Mouse (Mus musculus): ENCODE measurements around the gene Tmem238l. TPM values are rescaled to one million over a fixed set of nuclear protein-coding genes. Genes with fewer than 3 reads are reported as not detected.
A peak's percentile ranks its signal among the peaks of the same experiment; 100 is the strongest.

Tmem238l gene
- total RNA-seq, 1 experiment: not detected

DNA sequence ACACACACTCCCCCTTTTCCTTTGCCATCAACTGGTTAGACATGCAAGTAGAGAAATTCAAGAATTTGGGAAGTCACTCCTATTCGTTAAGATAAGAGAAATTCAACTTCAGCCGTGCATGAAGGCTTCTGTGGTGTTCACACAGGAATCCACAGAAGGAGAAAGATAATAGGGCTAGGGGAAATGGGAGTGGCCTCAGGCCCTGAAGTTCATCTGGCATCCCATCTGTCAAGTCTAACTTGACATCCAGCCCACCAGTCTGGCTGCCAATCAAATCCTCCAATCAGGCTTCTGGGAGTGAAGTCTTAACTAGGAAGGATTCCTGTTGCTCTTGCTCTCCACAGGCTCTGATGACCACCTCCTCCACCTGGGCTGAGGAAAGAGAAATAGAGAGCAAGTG, 46.5 kb downstream of the Tmem238l start:
- peaks cover 0 to 2% of the 10 kb centered on the region in 2 experiments; a peak in 1 of 4 replicates for H3K4me1 ChIP-seq (ENCODE audit: control insufficient read depth in 2 of 2, insufficient read depth in 2 of 2, low read length in 2 of 2, poor library complexity in 1 of 2)
- H3K4me3 ChIP-seq (ENCODE audit: insufficient read depth in 1 of 2, low read depth in 1 of 2, low read length in 2 of 2, poor library complexity in 1 of 2, severe bottlenecking in 1 of 2): no peak overlapping the region
- in situ Hi-C loops (cut with MboI; ENCODE audit: low sequenced_read_pairs in 2 of 2, unreplicated experiment in 2 of 2): no loop called here
- no peak overlapping the region for H3K27ac ChIP-seq (ENCODE audit: insufficient read depth, low read depth, low read length, poor library complexity, severe bottlenecking)
- H3K9ac ChIP-seq (ENCODE audit: insufficient read depth, low read depth, low read length, poor library complexity, severe bottlenecking): no peak overlapping the region
- no peak for DNase-seq (ENCODE audit: low read depth, low spot score)
- no peak for TF ChIP-seq ZNF384 (IDR thresholded peaks at IDR 0.05; ENCODE audit: low read depth, low read length)
- 0 out of 2 replicates have a peak, but pooled peaks cover 2% of the 10 kb centered on the region for H3K9me3 ChIP-seq (ENCODE audit: control insufficient read depth, insufficient read depth, low read depth, low read length)
- no peaks in the 10 kb centered on the region for H3K36me3 ChIP-seq (ENCODE audit: control insufficient read depth, insufficient read depth, low read length, poor library complexity, severe bottlenecking)

DNA sequence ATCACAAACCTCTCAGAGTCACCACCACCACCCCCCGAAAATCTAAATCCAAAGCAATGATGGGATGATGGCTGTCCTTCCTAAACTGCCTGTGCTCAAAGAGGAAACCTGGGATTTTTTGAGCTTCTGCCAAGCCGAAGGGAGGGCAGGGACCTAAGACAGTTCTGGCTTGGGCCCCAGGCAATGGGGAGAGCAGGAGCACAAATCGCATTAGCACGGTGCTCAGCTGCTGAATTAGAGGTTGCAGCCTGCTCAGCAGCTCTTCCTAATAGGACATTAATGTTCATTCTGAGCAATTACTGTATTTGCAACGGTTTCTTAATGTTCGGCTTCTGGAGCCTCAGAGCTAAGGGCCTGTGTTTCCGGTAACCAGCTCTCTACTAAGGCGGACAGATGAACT, 51.5 kb downstream of the Tmem238l start:
- no peak overlapping the region; the same call in 1 of the 2 replicates for H3K9ac ChIP-seq (ENCODE audit: insufficient read depth, low read depth, low read length, poor library complexity, severe bottlenecking)
- 0 out of 2 replicates have a peak, but pooled peaks cover 2% of the 10 kb centered on the region for H3K9me3 ChIP-seq (ENCODE audit: control insufficient read depth, insufficient read depth, low read depth, low read length)
- peaks cover 22 to 24% of the 10 kb centered on the region in 2 experiments for H3K4me1 ChIP-seq (ENCODE audit: control insufficient read depth in 2 of 2, insufficient read depth in 2 of 2, low read length in 2 of 2, poor library complexity in 1 of 2)
- no peak overlapping the region for H3K27ac ChIP-seq (ENCODE audit: insufficient read depth, low read depth, low read length, poor library complexity, severe bottlenecking)
- in situ Hi-C loops (cut with MboI; ENCODE audit: low sequenced_read_pairs in 2 of 2, unreplicated experiment in 2 of 2): no loop called here
- no peak overlapping the region for H3K4me3 ChIP-seq (ENCODE audit: insufficient read depth in 1 of 2, low read depth in 1 of 2, low read length in 2 of 2, poor library complexity in 1 of 2, severe bottlenecking in 1 of 2)
- TF ChIP-seq ZNF384 (IDR thresholded peaks at IDR 0.05; ENCODE audit: low read depth, low read length) (no peak), MAFK (IDR thresholded peaks at IDR 0.05; ENCODE audit: insufficient read depth, low read depth, low read length) (no peak), HCFC1 (IDR thresholded peaks at IDR 0.05; ENCODE audit: borderline replicate concordance, insufficient read depth, low read length) (no peak), ZC3H11A (IDR thresholded peaks at IDR 0.05; ENCODE audit: borderline replicate concordance, low read depth, low read length) (no peak), CHD2 (IDR thresholded peaks at IDR 0.05; ENCODE audit: low read depth, low read length) (no peak)
- no peak for DNase-seq (ENCODE audit: low read depth, low spot score)
- no peaks in the 10 kb centered on the region for H3K36me3 ChIP-seq (ENCODE audit: control insufficient read depth, insufficient read depth, low read length, poor library complexity, severe bottlenecking)

DNA sequence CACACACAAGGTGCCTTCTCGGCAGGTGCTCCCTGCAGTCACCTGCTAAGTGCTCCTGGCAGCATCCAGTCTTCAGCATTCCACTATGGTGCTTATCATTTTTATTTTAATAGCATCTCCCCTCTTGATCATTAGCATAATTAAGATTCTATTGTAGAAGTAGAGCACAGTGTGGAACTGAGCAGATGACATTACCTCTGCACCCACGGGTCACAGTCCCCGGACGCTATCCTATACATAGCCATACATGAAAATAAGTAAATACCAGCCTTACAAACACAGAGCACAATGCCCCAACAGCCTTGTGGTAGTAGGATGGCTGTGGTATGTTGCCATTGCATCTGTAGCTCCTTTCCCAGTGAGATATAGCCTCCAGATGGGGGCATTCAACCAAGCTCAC, 52.1 kb downstream of the Tmem238l start:
- TF ChIP-seq HCFC1 (IDR thresholded peaks at IDR 0.05; ENCODE audit: borderline replicate concordance, insufficient read depth, low read length) (no peak), MAFK (IDR thresholded peaks at IDR 0.05; ENCODE audit: insufficient read depth, low read depth, low read length) (no peak), CHD2 (IDR thresholded peaks at IDR 0.05; ENCODE audit: low read depth, low read length) (no peak), ZC3H11A (IDR thresholded peaks at IDR 0.05; ENCODE audit: borderline replicate concordance, low read depth, low read length) (no peak)
- Histone ChIP-seq H3K9ac (ENCODE audit: insufficient read depth, low read depth, low read length, poor library complexity, severe bottlenecking) (no peak overlapping the region), H3K4me1 (ENCODE audit: control insufficient read depth in 2 of 2, insufficient read depth in 2 of 2, low read length in 2 of 2, poor library complexity in 1 of 2) (peaks cover 22 to 26% of the 10 kb centered on the region in 2 experiments), H3K36me3 (ENCODE audit: control insufficient read depth, insufficient read depth, low read length, poor library complexity, severe bottlenecking) (no peaks in the 10 kb centered on the region), H3K27ac (ENCODE audit: insufficient read depth, low read depth, low read length, poor library complexity, severe bottlenecking) (no peak overlapping the region), H3K9me3 (ENCODE audit: control insufficient read depth, insufficient read depth, low read depth, low read length) (0 out of 2 replicates have a peak, but pooled peaks cover 2% of the 10 kb centered on the region), H3K4me3 (ENCODE audit: insufficient read depth in 1 of 2, low read depth in 1 of 2, low read length in 2 of 2, poor library complexity in 1 of 2, severe bottlenecking in 1 of 2) (no peak overlapping the region)
- in situ Hi-C loops (cut with MboI; ENCODE audit: low sequenced_read_pairs in 2 of 2, unreplicated experiment in 2 of 2): no loop called here
- DNase-seq (ENCODE audit: low read depth, low spot score): no peak

DNA sequence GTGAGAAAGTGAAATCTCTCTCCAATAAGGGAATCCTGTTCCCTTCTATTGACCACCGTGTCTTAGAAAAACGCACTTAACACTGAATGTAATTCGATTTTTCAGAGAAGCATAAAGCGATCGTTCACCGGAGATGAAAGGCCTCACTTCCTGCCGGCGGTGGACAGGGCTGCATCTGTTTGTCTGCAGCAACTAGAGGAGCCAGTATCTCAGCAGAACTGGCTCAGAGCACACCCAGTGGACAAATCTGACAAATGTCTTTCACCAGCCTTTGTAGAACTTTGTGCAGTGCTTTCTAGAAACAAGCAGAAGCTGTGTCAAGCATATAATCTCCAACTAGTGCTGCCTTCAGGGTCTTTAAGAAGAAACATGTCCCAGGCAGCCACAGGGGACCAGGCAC, 54.0 kb downstream of the Tmem238l start:
- Histone ChIP-seq H3K9ac (ENCODE audit: insufficient read depth, low read depth, low read length, poor library complexity, severe bottlenecking) (peak overlapping the region; percentile 50; the same call in 1 of the 2 replicates), H3K9me3 (ENCODE audit: control insufficient read depth, insufficient read depth, low read depth, low read length) (0 out of 2 replicates have a peak, but pooled peaks cover 2% of the 10 kb centered on the region), H3K27ac (ENCODE audit: insufficient read depth, low read depth, low read length, poor library complexity, severe bottlenecking) (peak overlapping the region; percentile 91), H3K4me3 (ENCODE audit: insufficient read depth in 1 of 2, low read depth in 1 of 2, low read length in 2 of 2, poor library complexity in 1 of 2, severe bottlenecking in 1 of 2) (peak overlapping the region; percentile 22 to 23; a peak in 3 of 4 replicates), H3K36me3 (ENCODE audit: control insufficient read depth, insufficient read depth, low read length, poor library complexity, severe bottlenecking) (no peaks in the 10 kb centered on the region), H3K4me1 (ENCODE audit: control insufficient read depth in 2 of 2, insufficient read depth in 2 of 2, low read length in 2 of 2, poor library complexity in 1 of 2) (peaks cover 22 to 30% of the 10 kb centered on the region in 2 experiments)
- TF ChIP-seq MAFK (IDR thresholded peaks at IDR 0.05; ENCODE audit: insufficient read depth, low read depth, low read length) (no peak), CHD2 (IDR thresholded peaks at IDR 0.05; ENCODE audit: low read depth, low read length) (no peak), HCFC1 (IDR thresholded peaks at IDR 0.05; ENCODE audit: borderline replicate concordance, insufficient read depth, low read length) (no peak), ZC3H11A (IDR thresholded peaks at IDR 0.05; ENCODE audit: borderline replicate concordance, low read depth, low read length) (no peak), ZNF384 (IDR thresholded peaks at IDR 0.05; ENCODE audit: low read depth, low read length) (no peak)
- DNase-seq (ENCODE audit: low read depth, low spot score): no peak
- in situ Hi-C loops (cut with MboI; ENCODE audit: low sequenced_read_pairs in 2 of 2, unreplicated experiment in 2 of 2): no loop called here

DNA sequence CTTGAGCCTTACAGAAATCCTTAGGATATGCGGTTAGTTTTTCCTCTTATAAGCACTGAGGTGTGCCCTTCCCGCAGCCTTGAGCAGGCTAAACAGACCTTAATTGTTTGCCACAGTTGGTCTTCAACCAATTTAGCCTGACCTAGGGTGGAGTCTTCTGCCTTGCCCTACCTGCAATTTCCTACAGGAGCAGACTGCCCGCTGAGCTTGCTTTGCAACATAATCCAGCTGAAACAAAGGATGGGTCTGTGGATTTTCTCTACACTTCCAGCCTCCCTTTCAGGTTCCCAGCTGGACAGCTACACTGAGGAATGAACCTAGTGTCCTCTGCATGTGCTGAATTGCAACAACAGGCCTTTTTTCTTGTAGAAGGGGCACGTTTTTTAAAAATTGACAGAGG, 55.2 kb downstream of the Tmem238l start:
- Histone ChIP-seq H3K9ac (ENCODE audit: insufficient read depth, low read depth, low read length, poor library complexity, severe bottlenecking) (peak overlapping the region; percentile 63; the same call in 1 of the 2 replicates), H3K9me3 (ENCODE audit: control insufficient read depth, insufficient read depth, low read depth, low read length) (no peaks in the 10 kb centered on the region), H3K4me1 (ENCODE audit: control insufficient read depth in 2 of 2, insufficient read depth in 2 of 2, low read length in 2 of 2, poor library complexity in 1 of 2) (peaks cover 24 to 36% of the 10 kb centered on the region in 2 experiments), H3K27ac (ENCODE audit: insufficient read depth, low read depth, low read length, poor library complexity, severe bottlenecking) (peak overlapping the region; percentile 99), H3K36me3 (ENCODE audit: control insufficient read depth, insufficient read depth, low read length, poor library complexity, severe bottlenecking) (no peaks in the 10 kb centered on the region), H3K4me3 (ENCODE audit: insufficient read depth in 1 of 2, low read depth in 1 of 2, low read length in 2 of 2, poor library complexity in 1 of 2, severe bottlenecking in 1 of 2) (peak overlapping the region; percentile 41 to 45)
- in situ Hi-C loops (cut with MboI; ENCODE audit: low sequenced_read_pairs in 2 of 2, unreplicated experiment in 2 of 2): no loop called here
- no peak for DNase-seq (ENCODE audit: low read depth, low spot score)
- TF ChIP-seq CHD2 (IDR thresholded peaks at IDR 0.05; ENCODE audit: low read depth, low read length) (no peak), MAFK (IDR thresholded peaks at IDR 0.05; ENCODE audit: insufficient read depth, low read depth, low read length) (peak; percentile 31; the same call in 1 of the 2 replicates)

Other genes with a start within 250 kb of the Tmem238l start
- gene Pirt, start 44.7 kb upstream of the Tmem238l start, total RNA-seq (2012; rRNA removed): 0.76 and 2.5 TPM in 2 replicates
- gene Tmem220, start 68.5 kb downstream of the Tmem238l start, total RNA-seq (2012; rRNA removed): 1.6 and 2.3 TPM in 2 replicates
- 25.4 and 27.3 TPM in 2 replicates for gene Adprm, start 96.0 kb downstream of the Tmem238l start, total RNA-seq (2012; rRNA removed)
- 33.6 and 35.9 TPM in 2 replicates for gene Sco1, start 96.0 kb downstream of the Tmem238l start, total RNA-seq (2012; rRNA removed)
- 1.3 and 1.5 TPM in 2 replicates for gene Myh3, start 121.7 kb downstream of the Tmem238l start, total RNA-seq (2012; rRNA removed)
- gene Myh2, start 214.4 kb downstream of the Tmem238l start, total RNA-seq (2012; rRNA removed): not detected in 2 replicates
- 0.09 TPM in 1 of 2 replicates, not detected in the other for gene Myh1, start 243.4 kb downstream of the Tmem238l start, total RNA-seq (2012; rRNA removed)